Mouse (Mus musculus): ENCODE measurements around the gene Gm29427. TPM values are rescaled to one million over a fixed set of nuclear protein-coding genes. Genes with fewer than 3 reads are reported as not detected.
"Not testable (repeated sequence)": the region's sequence is repeated elsewhere in the genome, so short reads cannot be mapped to it uniquely, and the experiment has no call there.

Gene Gm29427
- total and polyA plus RNA-seq, 3 experiments: not detected

GRCm38 (mm10) chr1:130659641-130660040, 56.0 kb downstream of the Gm29427 start:
- H3K9me3 ChIP-seq (replicated peaks; ENCODE audit: low read length); H3K27me3 ChIP-seq (replicated peaks); H3K36me3 ChIP-seq (replicated peaks in 1 of 2; ENCODE audit: control insufficient read depth in 1 of 2, insufficient read depth in 1 of 2, low read length in 1 of 2); H3K27ac ChIP-seq (ENCODE audit: insufficient read depth, low read depth); H3K4me3 ChIP-seq (replicated peaks in 1 of 3; ENCODE audit: low read depth in 2 of 3, low read length in 2 of 3, poor library complexity in 1 of 3); in situ Hi-C loops (cut with MboI; ENCODE audit: low pct_ligation_motif_present, low pct_unique_long_range_greater_than_20kb, low sequenced_read_pairs); DNase-seq (ENCODE audit: extremely low read depth); H3K9ac ChIP-seq (ENCODE audit: insufficient read depth, low read depth); H3K4me2 ChIP-seq (ENCODE audit: insufficient read depth, low read depth, poor library complexity, severe bottlenecking); H3K79me2 ChIP-seq (replicated peaks; ENCODE audit: control insufficient read depth, extremely low read depth, insufficient read depth, poor library complexity, severe bottlenecking); dilution Hi-C loops (cut with MboI; ENCODE audit: extremely low pct_ligation_motif_present, extremely low pct_unique_long_range_greater_than_20kb, low sequenced_read_pairs): not testable (repeated sequence)
- peaks cover 0 to 12% of the 10 kb centered on the region in 2 experiments; a peak in 2 of 4 replicates for H3K4me1 ChIP-seq (ENCODE audit: control insufficient read depth in 1 of 2, insufficient read depth in 2 of 2)

GRCm38 (mm10) chr1:130644103-130644502, 71.5 kb downstream of the Gm29427 start:
- TF ChIP-seq GABPA (IDR thresholded peaks at IDR 0.05; ENCODE audit: insufficient replicate concordance, low read depth, low read length): no peak
- TF ChIP-seq ELF1 (IDR thresholded peaks at IDR 0.05; ENCODE audit: low read depth, low read length): no peak
- TF ChIP-seq USF2 (conservative IDR thresholded peaks at IDR 0.05; ENCODE audit: low read depth, low read length): no peak
- no peak for TF ChIP-seq CTCF (conservative IDR thresholded peaks at IDR 0.05 in 1 of 2, IDR thresholded peaks at IDR 0.05 in 1 of 2; ENCODE audit: low read depth in 2 of 2, low read length in 2 of 2)
- TF ChIP-seq RAD21 (IDR thresholded peaks at IDR 0.05; ENCODE audit: low read depth, low read length): no peak
- no peak for TF ChIP-seq EP300 (IDR thresholded peaks at IDR 0.05; ENCODE audit: low read length)
- no peak for TF ChIP-seq MAZ (IDR thresholded peaks at IDR 0.05; ENCODE audit: low read depth, low read length)
- no peak for TF ChIP-seq ZC3H11A (IDR thresholded peaks at IDR 0.05; ENCODE audit: low read depth, low read length)
- TF ChIP-seq UBTF (IDR thresholded peaks at IDR 0.05; ENCODE audit: low read depth, low read length): no peak
- no peak for TF ChIP-seq MEF2A (IDR thresholded peaks at IDR 0.05; ENCODE audit: borderline replicate concordance, low read depth, low read length)
- no peak for TF ChIP-seq TCF12 (IDR thresholded peaks at IDR 0.05; ENCODE audit: low read depth, low read length)
- TF ChIP-seq ZNF384 (IDR thresholded peaks at IDR 0.05; ENCODE audit: low read depth, low read length): no peak
- no peak for TF ChIP-seq JUND (conservative IDR thresholded peaks at IDR 0.05; ENCODE audit: low read depth, low read length)
- no peak for TF ChIP-seq NELFE (IDR thresholded peaks at IDR 0.05; ENCODE audit: low read depth, low read length)
- no peak for TF ChIP-seq POLR2A (IDR thresholded peaks at IDR 0.05; ENCODE audit: low read depth, low read length)
- no peak for TF ChIP-seq PAX5 (IDR thresholded peaks at IDR 0.05; ENCODE audit: low read length)
- TF ChIP-seq RCOR1 (conservative IDR thresholded peaks at IDR 0.05; ENCODE audit: low read depth, low read length): no peak
- dilution Hi-C loops (cut with MboI; ENCODE audit: extremely low pct_ligation_motif_present, extremely low pct_unique_long_range_greater_than_20kb, low sequenced_read_pairs): no loop called here
- Histone ChIP-seq H3K4me1 (ENCODE audit: control insufficient read depth in 1 of 2, insufficient read depth in 2 of 2) (no peaks in the 10 kb centered on the region), H3K4me3 (replicated peaks in 1 of 3; ENCODE audit: low read depth in 2 of 3, low read length in 2 of 3, poor library complexity in 1 of 3) (no peak overlapping the region), H3K4me2 (ENCODE audit: insufficient read depth, low read depth, poor library complexity, severe bottlenecking) (no peak overlapping the region), H3K9ac (ENCODE audit: insufficient read depth, low read depth) (no peak overlapping the region), H3K27me3 (replicated peaks) (no peaks in the 10 kb centered on the region), H3K36me3 (replicated peaks in 1 of 2; ENCODE audit: control insufficient read depth in 1 of 2, insufficient read depth in 1 of 2, low read length in 1 of 2) (no peaks in the 10 kb centered on the region), H3K79me2 (replicated peaks; ENCODE audit: control insufficient read depth, extremely low read depth, insufficient read depth, poor library complexity, severe bottlenecking) (no peaks in the 10 kb centered on the region), H3K27ac (ENCODE audit: insufficient read depth, low read depth) (no peak overlapping the region), H3K9me3 (replicated peaks; ENCODE audit: low read length) (no peaks in the 10 kb centered on the region)
- DNase-seq (ENCODE audit: extremely low read depth): no peak
- in situ Hi-C loops (cut with MboI; ENCODE audit: low pct_ligation_motif_present, low pct_unique_long_range_greater_than_20kb, low sequenced_read_pairs): no loop called here
